Mouse (Mus musculus): ENCODE measurements around the gene Numb. TPM values are rescaled to one million over a fixed set of nuclear protein-coding genes. Genes with fewer than 3 reads are reported as not detected.

The Numb gene
- polyA plus RNA-seq, 1 experiment = 24.5 TPM

GRCm38 (mm10) chr12:83833979-83834378 is 87.8 kb downstream of the Numb start:
- H3K36me3 ChIP-seq (ENCODE audit: control insufficient read depth, insufficient read depth, low read length) = peaks cover 1% of the 10 kb centered on the region; the same call in 1 of the 2 replicates
- no peaks in the 10 kb centered on the region for H3K27me3 ChIP-seq (ENCODE audit: control insufficient read depth, insufficient read depth, low read length)
- H3K4me1 ChIP-seq (ENCODE audit: control insufficient read depth, insufficient read depth, low read length) = no peaks in the 10 kb centered on the region
- TF ChIP-seq POLR2A (IDR thresholded peaks at IDR 0.05; ENCODE audit: control insufficient read depth, low read depth, low read length) = no peak
- TF ChIP-seq CTCF (IDR thresholded peaks at IDR 0.05; ENCODE audit: control insufficient read depth, insufficient read depth, insufficient replicate concordance, low read depth, low read length) = no peak
- H3K27ac ChIP-seq (ENCODE audit: control insufficient read depth, insufficient read depth, low read depth, low read length) = no peak overlapping the region
- no peak overlapping the region for H3K4me3 ChIP-seq (ENCODE audit: control insufficient read depth, low read depth, low read length)

GRCm38 (mm10) chr12:83830424-83830823 is 91.3 kb downstream of the Numb start:
- Histone ChIP-seq H3K4me1 (ENCODE audit: control insufficient read depth, insufficient read depth, low read length) (no peaks in the 10 kb centered on the region), H3K27ac (ENCODE audit: control insufficient read depth, insufficient read depth, low read depth, low read length) (no peak overlapping the region), H3K36me3 (ENCODE audit: control insufficient read depth, insufficient read depth, low read length) (peaks cover 1% of the 10 kb centered on the region; the same call in 1 of the 2 replicates), H3K4me3 (ENCODE audit: control insufficient read depth, low read depth, low read length) (no peak overlapping the region), H3K27me3 (ENCODE audit: control insufficient read depth, insufficient read depth, low read length) (no peaks in the 10 kb centered on the region)
- TF ChIP-seq POLR2A (IDR thresholded peaks at IDR 0.05; ENCODE audit: control insufficient read depth, low read depth, low read length) (no peak), CTCF (IDR thresholded peaks at IDR 0.05; ENCODE audit: control insufficient read depth, insufficient read depth, insufficient replicate concordance, low read depth, low read length) (no peak)

GRCm38 (mm10) chr12:83816616-83817015 is 105.1 kb downstream of the Numb start:
- Histone ChIP-seq H3K27ac (ENCODE audit: control insufficient read depth, insufficient read depth, low read depth, low read length) (no peak overlapping the region), H3K27me3 (ENCODE audit: control insufficient read depth, insufficient read depth, low read length) (no peaks in the 10 kb centered on the region), H3K36me3 (ENCODE audit: control insufficient read depth, insufficient read depth, low read length) (no peaks in the 10 kb centered on the region), H3K4me3 (ENCODE audit: control insufficient read depth, low read depth, low read length) (no peak overlapping the region), H3K4me1 (ENCODE audit: control insufficient read depth, insufficient read depth, low read length) (no peaks in the 10 kb centered on the region)
- no peak for TF ChIP-seq POLR2A (IDR thresholded peaks at IDR 0.05; ENCODE audit: control insufficient read depth, low read depth, low read length)
- no peak for TF ChIP-seq CTCF (IDR thresholded peaks at IDR 0.05; ENCODE audit: control insufficient read depth, insufficient read depth, insufficient replicate concordance, low read depth, low read length)

- TF ChIP-seq POLR2A (IDR thresholded peaks at IDR 0.05; ENCODE audit: control insufficient read depth, low read depth, low read length) (no peak), CTCF (IDR thresholded peaks at IDR 0.05; ENCODE audit: control insufficient read depth, insufficient read depth, insufficient replicate concordance, low read depth, low read length) (no peak)
Observed at GRCm38 (mm10) chr12:83811901-83812300, 109.8 kb downstream of the Numb start.

GRCm38 (mm10) chr12:83803641-83804040 is 118.1 kb downstream of the Numb start:
- no peak for TF ChIP-seq POLR2A (IDR thresholded peaks at IDR 0.05; ENCODE audit: control insufficient read depth, low read depth, low read length)
- TF ChIP-seq CTCF (IDR thresholded peaks at IDR 0.05; ENCODE audit: control insufficient read depth, insufficient read depth, insufficient replicate concordance, low read depth, low read length) = no peak
- no peaks in the 10 kb centered on the region for H3K27me3 ChIP-seq (ENCODE audit: control insufficient read depth, insufficient read depth, low read length)
- H3K27ac ChIP-seq (ENCODE audit: control insufficient read depth, insufficient read depth, low read depth, low read length) = no peak overlapping the region
- H3K36me3 ChIP-seq (ENCODE audit: control insufficient read depth, insufficient read depth, low read length) = peaks cover 3% of the 10 kb centered on the region
- H3K4me3 ChIP-seq (ENCODE audit: control insufficient read depth, low read depth, low read length) = no peak overlapping the region
- no peaks in the 10 kb centered on the region for H3K4me1 ChIP-seq (ENCODE audit: control insufficient read depth, insufficient read depth, low read length)

More at GRCm38 (mm10) chr12:83811901-83812300, 109.8 kb downstream of the Numb start:
- no peaks in the 10 kb centered on the region for H3K4me1 ChIP-seq (ENCODE audit: control insufficient read depth, insufficient read depth, low read length)
- H3K27me3 ChIP-seq (ENCODE audit: control insufficient read depth, insufficient read depth, low read length) = no peaks in the 10 kb centered on the region
- peaks cover 2% of the 10 kb centered on the region for H3K36me3 ChIP-seq (ENCODE audit: control insufficient read depth, insufficient read depth, low read length)
- H3K27ac ChIP-seq (ENCODE audit: control insufficient read depth, insufficient read depth, low read depth, low read length) = no peak overlapping the region
- no peak overlapping the region for H3K4me3 ChIP-seq (ENCODE audit: control insufficient read depth, low read depth, low read length)

- TF ChIP-seq CTCF (IDR thresholded peaks at IDR 0.05; ENCODE audit: control insufficient read depth, insufficient read depth, insufficient replicate concordance, low read depth, low read length) (no peak), POLR2A (IDR thresholded peaks at IDR 0.05; ENCODE audit: control insufficient read depth, low read depth, low read length) (no peak)
- Histone ChIP-seq H3K27ac (ENCODE audit: control insufficient read depth, insufficient read depth, low read depth, low read length) (no peak overlapping the region), H3K36me3 (ENCODE audit: control insufficient read depth, insufficient read depth, low read length) (peaks cover 3% of the 10 kb centered on the region; the same call in 1 of the 2 replicates), H3K4me1 (ENCODE audit: control insufficient read depth, insufficient read depth, low read length) (no peaks in the 10 kb centered on the region), H3K27me3 (ENCODE audit: control insufficient read depth, insufficient read depth, low read length) (no peaks in the 10 kb centered on the region), H3K4me3 (ENCODE audit: control insufficient read depth, low read depth, low read length) (no peak overlapping the region)
Observed at GRCm38 (mm10) chr12:83800943-83801342, 120.8 kb downstream of the Numb start.

- no peak for TF ChIP-seq CTCF (IDR thresholded peaks at IDR 0.05; ENCODE audit: control insufficient read depth, insufficient read depth, insufficient replicate concordance, low read depth, low read length)
- no peak overlapping the region for H3K4me3 ChIP-seq (ENCODE audit: control insufficient read depth, low read depth, low read length)
- peaks cover 5% of the 10 kb centered on the region; the same call in 1 of the 2 replicates for H3K36me3 ChIP-seq (ENCODE audit: control insufficient read depth, insufficient read depth, low read length)
Observed at GRCm38 (mm10) chr12:83798313-83798712, 123.4 kb downstream of the Numb start.

GRCm38 (mm10) chr12:83795586-83795985 is 126.1 kb downstream of the Numb start:
- H3K4me3 ChIP-seq (ENCODE audit: control insufficient read depth, low read depth, low read length) = no peak overlapping the region
- H3K27ac ChIP-seq (ENCODE audit: control insufficient read depth, insufficient read depth, low read depth, low read length) = no peak overlapping the region
- H3K4me1 ChIP-seq (ENCODE audit: control insufficient read depth, insufficient read depth, low read length) = no peaks in the 10 kb centered on the region
- H3K36me3 ChIP-seq (ENCODE audit: control insufficient read depth, insufficient read depth, low read length) = peaks cover 5% of the 10 kb centered on the region; the same call in 1 of the 2 replicates
- H3K27me3 ChIP-seq (ENCODE audit: control insufficient read depth, insufficient read depth, low read length) = no peaks in the 10 kb centered on the region
- TF ChIP-seq POLR2A (IDR thresholded peaks at IDR 0.05; ENCODE audit: control insufficient read depth, low read depth, low read length) (no peak), CTCF (IDR thresholded peaks at IDR 0.05; ENCODE audit: control insufficient read depth, insufficient read depth, insufficient replicate concordance, low read depth, low read length) (no peak)

More at GRCm38 (mm10) chr12:83798313-83798712, 123.4 kb downstream of the Numb start:
- Histone ChIP-seq H3K4me1 (ENCODE audit: control insufficient read depth, insufficient read depth, low read length) (no peaks in the 10 kb centered on the region), H3K27ac (ENCODE audit: control insufficient read depth, insufficient read depth, low read depth, low read length) (no peak overlapping the region), H3K27me3 (ENCODE audit: control insufficient read depth, insufficient read depth, low read length) (no peaks in the 10 kb centered on the region)

Measured in testis, adult 2 months (tissue).